In the genomic region with DNA sequence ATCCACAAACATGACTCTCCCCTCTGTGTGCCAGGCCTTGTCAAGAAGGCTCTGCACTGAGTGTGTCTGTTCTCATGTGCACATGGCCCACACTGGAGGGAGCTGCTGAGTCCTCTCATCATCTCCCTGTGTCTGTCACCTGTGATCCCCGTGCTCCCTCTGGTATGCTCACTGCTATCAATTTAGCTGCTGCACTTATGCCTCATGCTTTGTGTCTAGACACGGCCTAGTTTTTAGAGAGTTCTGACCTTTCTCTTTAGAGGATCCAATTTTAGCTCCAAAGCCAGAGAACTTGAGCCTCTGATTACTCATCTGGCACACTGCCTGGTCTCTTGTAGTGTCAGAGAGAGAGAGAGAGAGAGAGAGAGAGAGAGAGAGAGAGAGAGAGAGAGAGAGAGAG, we compare ENCODE assay signal across 9 mouse cellular contexts. TPM values are rescaled to one million over a fixed set of nuclear protein-coding genes. Genes with fewer than 3 reads are reported as not detected.
DNase-seq lines count a peak whose midpoint lies in the region; ATAC-seq and TF ChIP-seq lines count a peak whose summit lies in the region.
"Had no signal": no experiment of that assay in that cellular context is flagged by ENCODE, and none has a peak within 500 bp of the region (broad histone marks: within the 10 kb centered on the region; RNA-seq: fewer than 3 reads in every experiment).

No protein-coding gene starts in this region.

- TF ChIP-seq CTCF in layer of hippocampus, adult 2 months (conservative IDR thresholded peaks at IDR 0.05), result peak; percentile 43

- no peaks in the 10 kb centered on the region for H3K27me3 ChIP-seq in forebrain, embryonic 14.5 days (replicated peaks; ENCODE audit: control insufficient read depth, insufficient read depth, low read length)
- H3K27me3 ChIP-seq in hindbrain, embryonic 10.5 days (ENCODE audit: insufficient read depth, poor library complexity, severe bottlenecking), result no peaks in the 10 kb centered on the region

- 53% methylated on average over 2 of the region's 2 CpGs for WGBS in forebrain, embryonic 14.5 days
- WGBS in hindbrain, embryonic 10.5 days, result 83% methylated on average over 2 of the region's 2 CpGs

- H3K4me3 ChIP-seq in layer of hippocampus, adult 2 months, result no peak overlapping the region
- H3K4me3 ChIP-seq in forebrain, embryonic 14.5 days (ENCODE audit: low read depth, low read length), result no peak overlapping the region
- no peak overlapping the region for H3K4me3 ChIP-seq in hindbrain, embryonic 10.5 days

- no peak overlapping the region for H3K27ac ChIP-seq in layer of hippocampus, adult 2 months
- H3K27ac ChIP-seq in forebrain, embryonic 14.5 days (ENCODE audit: low read depth, low read length), result no peak overlapping the region
- no peak overlapping the region for H3K27ac ChIP-seq in hindbrain, embryonic 10.5 days

- H3K4me2 ChIP-seq in forebrain, embryonic 14.5 days (ENCODE audit: low read length), result no peak overlapping the region

- H3K36me3 ChIP-seq in forebrain, embryonic 14.5 days (ENCODE audit: control insufficient read depth, insufficient read depth, low read length), result no peaks in the 10 kb centered on the region
- H3K36me3 ChIP-seq in hindbrain, embryonic 10.5 days, result no peaks in the 10 kb centered on the region

- no peak overlapping the region for H3K9ac ChIP-seq in forebrain, embryonic 14.5 days (ENCODE audit: low read length)

- DNase-seq in layer of hippocampus, adult 2 months (ENCODE audit: low spot score in 2 of 2), result no peak
- no peak for DNase-seq in layer of hippocampus, adult 8-10 months (ENCODE audit: low spot score in 2 of 2)
- peak; percentile 38 for DNase-seq in NIH3T3 (ENCODE audit: low read depth)
- peak; percentile 39 for DNase-seq in fibroblast of lung, adult 2 months (ENCODE audit: low read depth)
- DNase-seq in heart, postnatal 4 days, result peak; percentile 78
- DNase-seq in forebrain, embryonic 14.5 days (ENCODE audit: low spot score), result no peak
- DNase-seq in hindbrain, embryonic 10.5 days (ENCODE audit: low spot score), result no peak
- DNase-seq in embryo, embryonic 11 days, result no peak

- H3K4me1 ChIP-seq in forebrain, embryonic 14.5 days (ENCODE audit: control insufficient read depth, insufficient read depth, low read length), result no peaks in the 10 kb centered on the region
- no peaks in the 10 kb centered on the region for H3K4me1 ChIP-seq in hindbrain, embryonic 10.5 days (replicated peaks)

- no peak for ATAC-seq in forebrain, embryonic 14.5 days
- ATAC-seq: inflammation-experienced regulatory T-cells, adult 6 months had no signal

- H3K9me3 ChIP-seq in forebrain, embryonic 14.5 days (replicated peaks; ENCODE audit: control insufficient read depth, low read length), result no peaks in the 10 kb centered on the region
- no peaks in the 10 kb centered on the region for H3K9me3 ChIP-seq in hindbrain, embryonic 10.5 days

RNA-seq across cellular contexts. Expression of gene Gadl1, which starts 42.0 kb away (rescaled TPM):
- total RNA-seq in layer of hippocampus, adult 2 months (2021), result under 1 TPM; 0.36 to 0.49 TPM
- 1 to 10 TPM in 2 of 4 experiments, under 1 TPM in 2; 0.45 to 2.3 (median 1.5) TPM for total RNA-seq in layer of hippocampus, adult 8-10 months (2022)
- total RNA-seq in heart, postnatal 4 days (2021), result 1 to 10 TPM; 1.0 to 1.2 TPM
- 0.23 and 0.37 TPM in 2 replicates for polyA plus RNA-seq in forebrain, embryonic 14.5 days (2014; fragmentation: Nextera tagmentation; extraction: Ambion mirVana)
- 0.47 and 0.50 TPM in 2 replicates for polyA plus RNA-seq in hindbrain, embryonic 10.5 days (2016; fragmentation: Nextera tagmentation; extraction: Ambion mirVana)
- polyA plus RNA-seq: inflammation-experienced regulatory T-cells, adult 6 months had no signal

Comparison
In these comparisons a context has a peak if more than half of its experiments do, and no peak if none do; other contexts are left out.
1. DNase-seq: peak in NIH3T3 (single experiment), fibroblast of lung, adult 2 months (single experiment) and heart, postnatal 4 days (single experiment); none in layer of hippocampus, adult 2 months (0 of 2), layer of hippocampus, adult 8-10 months (0 of 2), forebrain, embryonic 14.5 days (single experiment), hindbrain, embryonic 10.5 days (single experiment) and embryo, embryonic 11 days (single experiment).